Mouse (Mus musculus): ENCODE measurements around the gene Gm49380. TPM values are rescaled to one million over a fixed set of nuclear protein-coding genes. Genes with fewer than 3 reads are reported as not detected.
A peak's percentile ranks its signal among the peaks of the same experiment; 100 is the strongest.

Gene Gm49380
- polyA plus RNA-seq, 1 experiment from 2014 or later = 0.21 TPM

- 4% methylated on average over 23 of the region's 23 CpGs for WGBS
- H3K9me3 ChIP-seq (replicated peaks; ENCODE audit: control insufficient read depth, low read length) = no peaks in the 10 kb centered on the region
- peak overlapping the region; percentile 55 for H3K4me2 ChIP-seq (ENCODE audit: low read depth, low read length)
- H3K36me3 ChIP-seq (ENCODE audit: control insufficient read depth, insufficient read depth, low read length) = no peaks in the 10 kb centered on the region
- 0 out of 2 replicates have a peak overlapping the region, but pooled peaks have one; percentile 4 for H3K9ac ChIP-seq (ENCODE audit: low read length)
- H3K27ac ChIP-seq (ENCODE audit: low read length) = no peak overlapping the region
- peaks cover 29% of the 10 kb centered on the region for H3K27me3 ChIP-seq (ENCODE audit: control insufficient read depth, insufficient read depth, low read length)
- peaks cover 8% of the 10 kb centered on the region; the same call in 1 of the 2 replicates for H3K4me1 ChIP-seq (ENCODE audit: control insufficient read depth, insufficient read depth, low read length)
- peak overlapping the region; percentile 33 for H3K4me3 ChIP-seq (replicated peaks; ENCODE audit: low read length)
- no peak for ATAC-seq (ENCODE audit: insufficient read depth, low FRiP score)
These were observed 69.4 kb downstream of the Gm49380 start for GRCm38 (mm10) chr9:44043708-44044425.

- Histone ChIP-seq H3K36me3 (ENCODE audit: control insufficient read depth, insufficient read depth, low read length) (no peaks in the 10 kb centered on the region), H3K27me3 (ENCODE audit: control insufficient read depth, insufficient read depth, low read length) (peaks cover 29% of the 10 kb centered on the region), H3K27ac (ENCODE audit: low read length) (no peak within 1 kb of the TSS), H3K9me3 (replicated peaks; ENCODE audit: control insufficient read depth, low read length) (no peaks in the 10 kb centered on the region), H3K4me3 (replicated peaks; ENCODE audit: low read length) (peak within 1 kb of the TSS; percentile 33), H3K4me1 (ENCODE audit: control insufficient read depth, insufficient read depth, low read length) (peaks cover 8% of the 10 kb centered on the region; the same call in 1 of the 2 replicates), H3K9ac (ENCODE audit: low read length) (0 out of 2 replicates have a peak within 1 kb of the TSS, but pooled peaks have one; percentile 4), H3K4me2 (ENCODE audit: low read depth, low read length) (peak within 1 kb of the TSS; percentile 55)
- ATAC-seq (ENCODE audit: insufficient read depth, low FRiP score) = peak; percentile 30; the same call in 1 of the 2 replicates
- under 1% methylated on average over 30 of the region's 30 CpGs for WGBS
These were observed 70.2 kb downstream of the Gm49380 start, which contains the start of gene Thy1 for GRCm38 (mm10) chr9:44042836-44043707. Gene Thy1 (plus strand): TSS chr9:44043384.

- peaks cover 29% of the 10 kb centered on the region for H3K27me3 ChIP-seq (ENCODE audit: control insufficient read depth, insufficient read depth, low read length)
- no peak overlapping the region for H3K4me2 ChIP-seq (ENCODE audit: low read depth, low read length)
- H3K9me3 ChIP-seq (replicated peaks; ENCODE audit: control insufficient read depth, low read length) = no peaks in the 10 kb centered on the region
- no peaks in the 10 kb centered on the region for H3K36me3 ChIP-seq (ENCODE audit: control insufficient read depth, insufficient read depth, low read length)
- H3K4me1 ChIP-seq (ENCODE audit: control insufficient read depth, insufficient read depth, low read length) = peaks cover 8% of the 10 kb centered on the region; the same call in 1 of the 2 replicates
- H3K9ac ChIP-seq (ENCODE audit: low read length) = no peak overlapping the region
- 84% methylated on average over 1 of the region's 1 CpGs for WGBS
- H3K27ac ChIP-seq (ENCODE audit: low read length) = no peak overlapping the region
- no peak for ATAC-seq (ENCODE audit: insufficient read depth, low FRiP score)
- H3K4me3 ChIP-seq (replicated peaks; ENCODE audit: low read length) = no peak overlapping the region
These were observed 71.0 kb downstream of the Gm49380 start for GRCm38 (mm10) chr9:44042396-44042680.

- H3K27me3 ChIP-seq (ENCODE audit: control insufficient read depth, insufficient read depth, low read length) = peaks cover 29% of the 10 kb centered on the region
- peaks cover 8% of the 10 kb centered on the region; the same call in 1 of the 2 replicates for H3K4me1 ChIP-seq (ENCODE audit: control insufficient read depth, insufficient read depth, low read length)
- ATAC-seq (ENCODE audit: insufficient read depth, low FRiP score) = no peak
- H3K9ac ChIP-seq (ENCODE audit: low read length) = no peak overlapping the region
- H3K4me2 ChIP-seq (ENCODE audit: low read depth, low read length) = no peak overlapping the region
- no peak overlapping the region for H3K4me3 ChIP-seq (replicated peaks; ENCODE audit: low read length)
- H3K9me3 ChIP-seq (replicated peaks; ENCODE audit: control insufficient read depth, low read length) = no peaks in the 10 kb centered on the region
- 75% methylated on average over 7 of the region's 7 CpGs for WGBS
- H3K36me3 ChIP-seq (ENCODE audit: control insufficient read depth, insufficient read depth, low read length) = no peaks in the 10 kb centered on the region
- no peak overlapping the region for H3K27ac ChIP-seq (ENCODE audit: low read length)
These were observed 71.5 kb downstream of the Gm49380 start for GRCm38 (mm10) chr9:44041511-44042395.

- 89% methylated on average over 5 of the region's 5 CpGs for WGBS
These were observed 76.2 kb downstream of the Gm49380 start for GRCm38 (mm10) chr9:44037106-44037505.

GRCm38 (mm10) chr9:44033957-44034727 is 79.2 kb downstream of the Gm49380 start:
- 60% methylated on average over 13 of the region's 13 CpGs for WGBS
- Histone ChIP-seq H3K27me3 (ENCODE audit: control insufficient read depth, insufficient read depth, low read length) (no peaks in the 10 kb centered on the region), H3K9ac (ENCODE audit: low read length) (no peak overlapping the region), H3K4me1 (ENCODE audit: control insufficient read depth, insufficient read depth, low read length) (no peaks in the 10 kb centered on the region), H3K4me2 (ENCODE audit: low read depth, low read length) (no peak overlapping the region), H3K36me3 (ENCODE audit: control insufficient read depth, insufficient read depth, low read length) (no peaks in the 10 kb centered on the region), H3K9me3 (replicated peaks; ENCODE audit: control insufficient read depth, low read length) (no peaks in the 10 kb centered on the region), H3K4me3 (replicated peaks; ENCODE audit: low read length) (no peak overlapping the region), H3K27ac (ENCODE audit: low read length) (no peak overlapping the region)
- ATAC-seq (ENCODE audit: insufficient read depth, low FRiP score) = no peak

More at GRCm38 (mm10) chr9:44037106-44037505, 76.2 kb downstream of the Gm49380 start:
- H3K4me2 ChIP-seq (ENCODE audit: low read depth, low read length) = no peak overlapping the region
- H3K36me3 ChIP-seq (ENCODE audit: control insufficient read depth, insufficient read depth, low read length) = no peaks in the 10 kb centered on the region
- H3K9ac ChIP-seq (ENCODE audit: low read length) = no peak overlapping the region
- H3K4me3 ChIP-seq (replicated peaks; ENCODE audit: low read length) = no peak overlapping the region
- no peaks in the 10 kb centered on the region for H3K4me1 ChIP-seq (ENCODE audit: control insufficient read depth, insufficient read depth, low read length)
- H3K27me3 ChIP-seq (ENCODE audit: control insufficient read depth, insufficient read depth, low read length) = 0 out of 2 replicates have a peak, but pooled peaks cover 5% of the 10 kb centered on the region
- no peak overlapping the region for H3K27ac ChIP-seq (ENCODE audit: low read length)
- ATAC-seq (ENCODE audit: insufficient read depth, low FRiP score) = no peak
- no peaks in the 10 kb centered on the region for H3K9me3 ChIP-seq (replicated peaks; ENCODE audit: control insufficient read depth, low read length)

- ATAC-seq (ENCODE audit: insufficient read depth, low FRiP score) = no peak
- H3K4me3 ChIP-seq (replicated peaks; ENCODE audit: low read length) = no peak overlapping the region
- no peak overlapping the region for H3K27ac ChIP-seq (ENCODE audit: low read length)
- no peaks in the 10 kb centered on the region for H3K4me1 ChIP-seq (ENCODE audit: control insufficient read depth, insufficient read depth, low read length)
- no peaks in the 10 kb centered on the region for H3K27me3 ChIP-seq (ENCODE audit: control insufficient read depth, insufficient read depth, low read length)
- no peak overlapping the region for H3K4me2 ChIP-seq (ENCODE audit: low read depth, low read length)
- no peak overlapping the region for H3K9ac ChIP-seq (ENCODE audit: low read length)
- no peaks in the 10 kb centered on the region for H3K36me3 ChIP-seq (ENCODE audit: control insufficient read depth, insufficient read depth, low read length)
- no peaks in the 10 kb centered on the region for H3K9me3 ChIP-seq (replicated peaks; ENCODE audit: control insufficient read depth, low read length)
- 90% methylated on average over 5 of the region's 5 CpGs for WGBS
These were observed 80.0 kb downstream of the Gm49380 start for GRCm38 (mm10) chr9:44033317-44033716.

- ATAC-seq (ENCODE audit: insufficient read depth, low FRiP score) = no peak
- no peaks in the 10 kb centered on the region for H3K27me3 ChIP-seq (ENCODE audit: control insufficient read depth, insufficient read depth, low read length)
- no peaks in the 10 kb centered on the region for H3K9me3 ChIP-seq (replicated peaks; ENCODE audit: control insufficient read depth, low read length)
- WGBS = 72% methylated on average over 4 of the region's 4 CpGs
- H3K4me2 ChIP-seq (ENCODE audit: low read depth, low read length) = no peak overlapping the region
- no peaks in the 10 kb centered on the region for H3K36me3 ChIP-seq (ENCODE audit: control insufficient read depth, insufficient read depth, low read length)
- H3K27ac ChIP-seq (ENCODE audit: low read length) = no peak overlapping the region
- no peaks in the 10 kb centered on the region for H3K4me1 ChIP-seq (ENCODE audit: control insufficient read depth, insufficient read depth, low read length)
- H3K4me3 ChIP-seq (replicated peaks; ENCODE audit: low read length) = no peak overlapping the region
- H3K9ac ChIP-seq (ENCODE audit: low read length) = no peak overlapping the region
These were observed 81.4 kb downstream of the Gm49380 start for GRCm38 (mm10) chr9:44031946-44032345.

Measured in stomach, embryonic 16.5 days (tissue).